Mouse (Mus musculus): ENCODE measurements around the gene Slc22a18. TPM values are rescaled to one million over a fixed set of nuclear protein-coding genes. Genes with fewer than 3 reads are reported as not detected.
"Not testable (repeated sequence)": the region's sequence is repeated elsewhere in the genome, so short reads cannot be mapped to it uniquely, and the experiment has no call there.

The Slc22a18 gene
- polyA plus RNA-seq, 1 experiment from 2014 or later: 8.7 TPM

GRCm38 (mm10) chr7:143519333-143519732 lies 45.8 kb downstream of the Slc22a18 start:
- Histone ChIP-seq H3K27ac (ENCODE audit: low read depth) (no peak overlapping the region), H3K9ac (ENCODE audit: low read length) (no peak overlapping the region), H3K4me2 (ENCODE audit: low read length) (no peak overlapping the region), H3K27me3 (replicated peaks; ENCODE audit: control insufficient read depth, insufficient read depth, low read length) (no peaks in the 10 kb centered on the region), H3K36me3 (ENCODE audit: control insufficient read depth, insufficient read depth, low read length) (peaks cover 100% of the 10 kb centered on the region), H3K4me3 (ENCODE audit: low read depth, low read length) (no peak overlapping the region), H3K9me3 (ENCODE audit: control insufficient read depth, low read length) (no peaks in the 10 kb centered on the region), H3K4me1 (replicated peaks; ENCODE audit: control insufficient read depth, insufficient read depth, low read length) (no peaks in the 10 kb centered on the region)
- WGBS: 72% methylated on average over 4 of the region's 4 CpGs
- DNase-seq (ENCODE audit: low spot score): no peak
- no peak for ATAC-seq (replicated peaks; ENCODE audit: low FRiP score, low TSS enrichment, low read depth)

- no peak for ATAC-seq (replicated peaks; ENCODE audit: low FRiP score, low TSS enrichment, low read depth)
- Histone ChIP-seq H3K4me3 (ENCODE audit: low read depth, low read length) (no peak overlapping the region), H3K27me3 (replicated peaks; ENCODE audit: control insufficient read depth, insufficient read depth, low read length) (no peaks in the 10 kb centered on the region), H3K4me1 (replicated peaks; ENCODE audit: control insufficient read depth, insufficient read depth, low read length) (no peaks in the 10 kb centered on the region), H3K9me3 (ENCODE audit: control insufficient read depth, low read length) (no peaks in the 10 kb centered on the region), H3K27ac (ENCODE audit: low read depth) (no peak overlapping the region), H3K9ac (ENCODE audit: low read length) (no peak overlapping the region), H3K36me3 (ENCODE audit: control insufficient read depth, insufficient read depth, low read length) (peaks cover 99% of the 10 kb centered on the region), H3K4me2 (ENCODE audit: low read length) (no peak overlapping the region)
- no peak for DNase-seq (ENCODE audit: low spot score)
- 86% methylated on average over 1 of the region's 1 CpGs for WGBS
Observed at GRCm38 (mm10) chr7:143532410-143532809, 58.9 kb downstream of the Slc22a18 start.

DNA sequence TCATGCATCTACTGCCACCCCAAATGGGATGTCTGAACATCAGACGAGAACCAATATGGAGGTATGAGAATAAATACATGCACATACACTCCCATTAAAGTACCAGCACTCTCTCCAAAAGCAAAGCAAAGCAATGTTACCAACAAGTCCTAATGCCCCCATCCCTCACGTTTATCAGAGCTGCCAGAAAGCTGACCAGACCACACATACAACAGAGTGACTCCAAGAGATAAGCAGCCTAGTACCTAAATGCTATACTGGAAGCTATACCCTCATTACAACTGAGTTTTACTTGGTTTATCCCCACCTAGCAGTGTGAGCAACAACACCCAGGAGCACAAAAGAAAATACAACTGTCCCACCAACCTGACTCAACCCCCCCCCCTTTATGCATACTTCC lies 59.7 kb downstream of the Slc22a18 start:
- no peak for ATAC-seq (replicated peaks; ENCODE audit: low FRiP score, low TSS enrichment, low read depth)
- Histone ChIP-seq H3K9ac (ENCODE audit: low read length) (no peak overlapping the region), H3K4me3 (ENCODE audit: low read depth, low read length) (no peak overlapping the region), H3K9me3 (ENCODE audit: control insufficient read depth, low read length) (no peaks in the 10 kb centered on the region), H3K27me3 (replicated peaks; ENCODE audit: control insufficient read depth, insufficient read depth, low read length) (no peaks in the 10 kb centered on the region), H3K4me2 (ENCODE audit: low read length) (no peak overlapping the region), H3K36me3 (ENCODE audit: control insufficient read depth, insufficient read depth, low read length) (peaks cover 99% of the 10 kb centered on the region), H3K4me1 (replicated peaks; ENCODE audit: control insufficient read depth, insufficient read depth, low read length) (no peaks in the 10 kb centered on the region), H3K27ac (ENCODE audit: low read depth) (no peak overlapping the region)
- 85% methylated on average over 2 of the region's 2 CpGs for WGBS
- DNase-seq (ENCODE audit: low spot score): no peak

- Histone ChIP-seq H3K4me1 (replicated peaks; ENCODE audit: control insufficient read depth, insufficient read depth, low read length) (no peaks in the 10 kb centered on the region), H3K36me3 (ENCODE audit: control insufficient read depth, insufficient read depth, low read length) (peaks cover 97% of the 10 kb centered on the region), H3K27me3 (replicated peaks; ENCODE audit: control insufficient read depth, insufficient read depth, low read length) (no peaks in the 10 kb centered on the region), H3K9ac (ENCODE audit: low read length) (no peak overlapping the region), H3K27ac (ENCODE audit: low read depth) (no peak overlapping the region), H3K4me2 (ENCODE audit: low read length) (no peak overlapping the region), H3K9me3 (ENCODE audit: control insufficient read depth, low read length) (no peaks in the 10 kb centered on the region), H3K4me3 (ENCODE audit: low read depth, low read length) (no peak overlapping the region)
- 90% methylated on average over 3 of the region's 3 CpGs for WGBS
- ATAC-seq (replicated peaks; ENCODE audit: low FRiP score, low TSS enrichment, low read depth): no peak
- no peak for DNase-seq (ENCODE audit: low spot score)
Observed at GRCm38 (mm10) chr7:143536251-143536650, 62.7 kb downstream of the Slc22a18 start.

DNA sequence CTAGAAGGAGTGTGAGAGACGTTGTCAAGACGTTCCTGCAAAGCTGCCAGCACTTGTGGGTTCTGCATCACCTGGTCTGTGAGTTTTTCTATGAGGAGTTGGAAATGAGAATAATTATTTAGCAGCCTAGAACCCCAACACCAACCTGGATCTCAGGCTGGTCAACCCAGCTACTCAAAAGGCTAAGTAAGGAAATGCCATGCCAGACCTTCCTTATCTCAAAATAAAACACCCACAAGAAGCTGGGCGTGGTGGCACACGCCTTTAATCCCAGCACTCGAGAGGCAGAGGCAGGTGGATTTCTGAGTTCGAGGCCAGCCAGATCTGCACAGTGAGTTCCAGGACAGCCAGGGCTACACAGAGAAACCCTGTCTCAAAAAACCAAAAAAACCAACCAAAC lies 64.7 kb downstream of the Slc22a18 start:
- not testable (repeated sequence) for H3K27me3 ChIP-seq (replicated peaks; ENCODE audit: control insufficient read depth, insufficient read depth, low read length); DNase-seq (ENCODE audit: low spot score); H3K27ac ChIP-seq (ENCODE audit: low read depth); H3K4me2 ChIP-seq (ENCODE audit: low read length); H3K9ac ChIP-seq (ENCODE audit: low read length); H3K4me1 ChIP-seq (replicated peaks; ENCODE audit: control insufficient read depth, insufficient read depth, low read length); H3K4me3 ChIP-seq (ENCODE audit: low read depth, low read length); ATAC-seq (replicated peaks; ENCODE audit: low FRiP score, low TSS enrichment, low read depth); H3K9me3 ChIP-seq (ENCODE audit: control insufficient read depth, low read length)
- peaks cover 77% of the 10 kb centered on the region for H3K36me3 ChIP-seq (ENCODE audit: control insufficient read depth, insufficient read depth, low read length)
- 91% methylated on average over 6 of the region's 6 CpGs for WGBS

GRCm38 (mm10) chr7:143538671-143539070 lies 65.1 kb downstream of the Slc22a18 start:
- WGBS: 86% methylated on average over 1 of the region's 1 CpGs
- H3K4me1 ChIP-seq (replicated peaks; ENCODE audit: control insufficient read depth, insufficient read depth, low read length): no peaks in the 10 kb centered on the region
- ATAC-seq (replicated peaks; ENCODE audit: low FRiP score, low TSS enrichment, low read depth) (no peak), DNase-seq (ENCODE audit: low spot score) (no peak)
- no peak overlapping the region for H3K27ac ChIP-seq (ENCODE audit: low read depth)
- H3K9ac ChIP-seq (ENCODE audit: low read length): no peak overlapping the region
- peaks cover 73% of the 10 kb centered on the region for H3K36me3 ChIP-seq (ENCODE audit: control insufficient read depth, insufficient read depth, low read length)
- H3K4me2 ChIP-seq (ENCODE audit: low read length): no peak overlapping the region
- H3K4me3 ChIP-seq (ENCODE audit: low read depth, low read length): no peak overlapping the region
- no peaks in the 10 kb centered on the region for H3K9me3 ChIP-seq (ENCODE audit: control insufficient read depth, low read length)
- H3K27me3 ChIP-seq (replicated peaks; ENCODE audit: control insufficient read depth, insufficient read depth, low read length): no peaks in the 10 kb centered on the region

- Histone ChIP-seq H3K4me2 (ENCODE audit: low read length) (no peak overlapping the region), H3K9ac (ENCODE audit: low read length) (no peak overlapping the region), H3K27ac (ENCODE audit: low read depth) (no peak overlapping the region), H3K27me3 (replicated peaks; ENCODE audit: control insufficient read depth, insufficient read depth, low read length) (no peaks in the 10 kb centered on the region), H3K4me3 (ENCODE audit: low read depth, low read length) (no peak overlapping the region), H3K9me3 (ENCODE audit: control insufficient read depth, low read length) (no peaks in the 10 kb centered on the region), H3K36me3 (ENCODE audit: control insufficient read depth, insufficient read depth, low read length) (peaks cover 21% of the 10 kb centered on the region), H3K4me1 (replicated peaks; ENCODE audit: control insufficient read depth, insufficient read depth, low read length) (peaks cover 20% of the 10 kb centered on the region)
- WGBS: 92% methylated on average over 2 of the region's 2 CpGs
- ATAC-seq (replicated peaks; ENCODE audit: low FRiP score, low TSS enrichment, low read depth): no peak
- peak; percentile 62 for DNase-seq (ENCODE audit: low spot score)
Observed at GRCm38 (mm10) chr7:143544368-143544767, 70.8 kb downstream of the Slc22a18 start.

- no peaks in the 10 kb centered on the region for H3K9me3 ChIP-seq (ENCODE audit: control insufficient read depth, low read length)
- 50% methylated on average over 2 of the region's 2 CpGs for WGBS
- H3K36me3 ChIP-seq (ENCODE audit: control insufficient read depth, insufficient read depth, low read length): 0 out of 2 replicates have a peak, but pooled peaks cover 5% of the 10 kb centered on the region
- peak overlapping the region; percentile 28 for H3K4me2 ChIP-seq (ENCODE audit: low read length)
- ATAC-seq (replicated peaks; ENCODE audit: low FRiP score, low TSS enrichment, low read depth) (no peak), DNase-seq (ENCODE audit: low spot score) (no peak)
- H3K9ac ChIP-seq (ENCODE audit: low read length): no peak overlapping the region
- no peaks in the 10 kb centered on the region for H3K27me3 ChIP-seq (replicated peaks; ENCODE audit: control insufficient read depth, insufficient read depth, low read length)
- H3K27ac ChIP-seq (ENCODE audit: low read depth): no peak overlapping the region
- no peak overlapping the region; the same call in 1 of the 2 replicates for H3K4me3 ChIP-seq (ENCODE audit: low read depth, low read length)
- H3K4me1 ChIP-seq (replicated peaks; ENCODE audit: control insufficient read depth, insufficient read depth, low read length): peaks cover 25% of the 10 kb centered on the region
Observed at GRCm38 (mm10) chr7:143546554-143546953, 73.0 kb downstream of the Slc22a18 start.

GRCm38 (mm10) chr7:143548231-143548961 lies 74.9 kb downstream of the Slc22a18 start:
- ATAC-seq (replicated peaks; ENCODE audit: low FRiP score, low TSS enrichment, low read depth): peak; percentile 78

More at GRCm38 (mm10) chr7:143548231-143548961, 74.9 kb downstream of the Slc22a18 start:
- H3K9ac ChIP-seq (ENCODE audit: low read length): peak overlapping the region; percentile 93
- peak overlapping the region; percentile 90 for H3K27ac ChIP-seq (ENCODE audit: low read depth)
- 0 out of 2 replicates have a peak, but pooled peaks cover 5% of the 10 kb centered on the region for H3K36me3 ChIP-seq (ENCODE audit: control insufficient read depth, insufficient read depth, low read length)
- H3K9me3 ChIP-seq (ENCODE audit: control insufficient read depth, low read length): no peaks in the 10 kb centered on the region
- peaks cover 25% of the 10 kb centered on the region for H3K4me1 ChIP-seq (replicated peaks; ENCODE audit: control insufficient read depth, insufficient read depth, low read length)
- under 1% methylated on average over 59 of the region's 63 CpGs for WGBS
- no peaks in the 10 kb centered on the region for H3K27me3 ChIP-seq (replicated peaks; ENCODE audit: control insufficient read depth, insufficient read depth, low read length)
- H3K4me2 ChIP-seq (ENCODE audit: low read length): peak overlapping the region; percentile 84
- DNase-seq (ENCODE audit: low spot score): no peak
- H3K4me3 ChIP-seq (ENCODE audit: low read depth, low read length): peak overlapping the region; percentile 95
